Mouse (Mus musculus): ENCODE measurements around the gene 9830107B12Rik. TPM values are rescaled to one million over a fixed set of nuclear protein-coding genes. Genes with fewer than 3 reads are reported as not detected.

Gene 9830107B12Rik
- total and polyA plus RNA-seq, 2 experiments from 2014 or later: not detected

DNA sequence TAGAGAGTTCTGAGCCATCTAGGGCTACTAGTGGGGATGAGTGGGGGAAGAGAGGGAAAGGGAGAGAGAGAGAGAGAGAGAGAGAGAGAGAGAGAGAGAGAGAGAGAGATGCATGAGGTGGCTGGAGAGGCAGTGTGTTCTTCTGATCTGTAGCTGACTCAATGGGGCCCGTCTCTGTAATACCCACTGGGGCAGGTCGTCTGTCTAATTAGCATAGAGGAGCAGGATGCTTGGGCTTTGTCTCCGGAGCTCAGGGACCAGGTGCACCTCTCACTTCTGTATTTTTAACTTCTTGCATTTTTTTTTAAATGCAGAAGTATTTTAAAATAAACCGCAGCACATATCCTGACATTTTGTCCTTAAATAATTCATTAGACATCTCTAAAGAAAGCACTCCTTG, 38.7 kb downstream of the 9830107B12Rik start:
- no peak for TF ChIP-seq CTCF (IDR thresholded peaks at IDR 0.05)
- ATAC-seq (ENCODE audit: low FRiP score) (no peak), DNase-seq (ENCODE audit: low spot score) (no peak)
- H3K9ac ChIP-seq (replicated peaks; ENCODE audit: low read length, poor library complexity, severe bottlenecking): no peak overlapping the region
- 28% methylated on average over 4 of the region's 4 CpGs for WGBS
- no peak overlapping the region for H3K27ac ChIP-seq (ENCODE audit: low read depth, low read length)
- H3K9me3 ChIP-seq (ENCODE audit: low read length): no peaks in the 10 kb centered on the region
- no peak overlapping the region for H3K4me3 ChIP-seq (ENCODE audit: low read depth, low read length)
- H3K27me3 ChIP-seq (ENCODE audit: insufficient read depth, low read length): no peaks in the 10 kb centered on the region
- H3K4me1 ChIP-seq (ENCODE audit: insufficient read depth, low read length): 0 out of 2 replicates have a peak, but pooled peaks cover 2% of the 10 kb centered on the region
- H3K36me3 ChIP-seq (ENCODE audit: insufficient read depth, low read length): no peaks in the 10 kb centered on the region
- H3K4me2 ChIP-seq (ENCODE audit: low read depth, low read length, poor library complexity, severe bottlenecking): no peak overlapping the region

DNA sequence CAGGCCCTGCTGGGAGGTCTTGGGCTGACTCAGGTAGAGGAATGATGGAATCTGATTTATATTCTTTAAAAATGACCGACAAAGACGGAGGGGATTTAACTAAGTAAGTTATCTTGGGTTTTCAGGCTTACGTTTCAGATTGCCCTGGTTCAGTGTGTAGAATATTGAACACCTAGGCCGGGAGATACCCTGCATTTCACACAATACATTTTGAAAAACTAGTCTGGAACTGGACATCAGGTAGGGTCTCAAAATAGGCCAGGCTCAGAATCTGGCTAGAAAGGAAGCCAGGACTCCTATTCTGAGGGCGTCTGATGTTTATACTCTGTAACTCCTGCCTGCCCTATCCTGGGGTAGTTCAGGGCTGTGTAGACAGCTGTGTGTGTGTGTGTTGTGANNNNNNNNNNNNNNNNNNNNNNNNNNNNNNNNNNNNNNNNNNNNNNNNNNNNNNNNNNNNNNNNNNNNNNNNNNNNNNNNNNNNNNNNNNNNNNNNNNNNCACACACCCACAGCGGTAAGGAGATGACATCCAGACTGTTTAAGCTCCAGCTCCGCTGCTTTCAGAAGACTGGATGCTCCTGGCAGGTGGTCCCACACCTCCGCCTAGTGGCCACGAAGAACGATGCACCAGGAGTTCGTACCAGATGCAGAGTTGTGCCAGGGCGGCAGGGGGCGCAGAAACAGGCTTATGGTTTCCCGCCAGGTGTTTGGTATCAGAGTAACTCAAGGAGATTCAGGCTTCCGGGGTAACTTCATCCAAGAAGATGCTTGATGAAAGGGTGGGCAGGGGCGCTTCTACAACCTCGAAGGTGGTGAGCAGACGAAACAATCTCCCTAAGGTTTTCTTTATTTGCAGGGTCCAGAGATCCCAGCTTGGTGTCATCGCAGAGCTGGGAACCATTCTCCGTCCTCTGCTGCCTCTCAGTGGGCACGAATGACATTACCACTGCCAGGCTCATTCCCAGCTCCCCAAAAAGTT, 45.3 kb downstream of the 9830107B12Rik start:
- Histone ChIP-seq H3K4me2 (ENCODE audit: low read depth, low read length, poor library complexity, severe bottlenecking) (peak overlapping the region; percentile 42), H3K9me3 (ENCODE audit: low read length) (no peaks in the 10 kb centered on the region), H3K9ac (replicated peaks; ENCODE audit: low read length, poor library complexity, severe bottlenecking) (no peak overlapping the region), H3K4me1 (ENCODE audit: insufficient read depth, low read length) (peaks cover 4% of the 10 kb centered on the region; the same call in 1 of the 2 replicates), H3K4me3 (ENCODE audit: low read depth, low read length) (peak overlapping the region; percentile 21; the same call in 1 of the 2 replicates), H3K36me3 (ENCODE audit: insufficient read depth, low read length) (no peaks in the 10 kb centered on the region), H3K27me3 (ENCODE audit: insufficient read depth, low read length) (peaks cover 33% of the 10 kb centered on the region), H3K27ac (ENCODE audit: low read depth, low read length) (no peak overlapping the region)
- ATAC-seq (ENCODE audit: low FRiP score) (peak; percentile 80), DNase-seq (ENCODE audit: low spot score) (peak; percentile 92)
- WGBS: 13% methylated on average over 20 of the region's 21 CpGs
- TF ChIP-seq CTCF (IDR thresholded peaks at IDR 0.05): peak; percentile 84

DNA sequence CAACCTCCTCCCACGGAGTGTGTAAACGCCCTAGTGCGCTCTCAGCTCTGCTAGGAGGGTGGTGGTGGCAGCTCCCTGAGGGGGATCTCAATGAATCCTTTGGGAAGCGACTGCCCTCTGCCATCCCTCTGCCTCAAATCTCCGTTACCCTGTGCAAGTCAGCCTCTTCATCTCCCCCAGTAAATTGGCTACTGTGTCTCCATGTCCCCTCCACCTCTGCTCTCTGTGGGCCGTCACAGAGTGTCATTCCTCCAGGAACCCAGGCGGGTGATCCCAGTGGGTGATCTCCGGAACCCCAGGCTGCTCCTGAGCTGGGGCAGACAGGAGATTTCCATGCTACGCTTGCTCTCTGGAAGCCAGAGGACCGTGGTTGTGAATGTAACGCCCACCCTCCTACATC, 46.8 kb downstream of the 9830107B12Rik start:
- peaks cover 43% of the 10 kb centered on the region for H3K27me3 ChIP-seq (ENCODE audit: insufficient read depth, low read length)
- no peak overlapping the region for H3K27ac ChIP-seq (ENCODE audit: low read depth, low read length)
- no peak for TF ChIP-seq CTCF (IDR thresholded peaks at IDR 0.05)
- H3K4me2 ChIP-seq (ENCODE audit: low read depth, low read length, poor library complexity, severe bottlenecking): no peak overlapping the region
- H3K36me3 ChIP-seq (ENCODE audit: insufficient read depth, low read length): no peaks in the 10 kb centered on the region
- DNase-seq (ENCODE audit: low spot score) (no peak), ATAC-seq (ENCODE audit: low FRiP score) (no peak)
- no peak overlapping the region for H3K4me3 ChIP-seq (ENCODE audit: low read depth, low read length)
- no peaks in the 10 kb centered on the region for H3K9me3 ChIP-seq (ENCODE audit: low read length)
- no peak overlapping the region for H3K9ac ChIP-seq (replicated peaks; ENCODE audit: low read length, poor library complexity, severe bottlenecking)
- WGBS: 14% methylated on average over 11 of the region's 11 CpGs
- peaks cover 4% of the 10 kb centered on the region; the same call in 1 of the 2 replicates for H3K4me1 ChIP-seq (ENCODE audit: insufficient read depth, low read length)

DNA sequence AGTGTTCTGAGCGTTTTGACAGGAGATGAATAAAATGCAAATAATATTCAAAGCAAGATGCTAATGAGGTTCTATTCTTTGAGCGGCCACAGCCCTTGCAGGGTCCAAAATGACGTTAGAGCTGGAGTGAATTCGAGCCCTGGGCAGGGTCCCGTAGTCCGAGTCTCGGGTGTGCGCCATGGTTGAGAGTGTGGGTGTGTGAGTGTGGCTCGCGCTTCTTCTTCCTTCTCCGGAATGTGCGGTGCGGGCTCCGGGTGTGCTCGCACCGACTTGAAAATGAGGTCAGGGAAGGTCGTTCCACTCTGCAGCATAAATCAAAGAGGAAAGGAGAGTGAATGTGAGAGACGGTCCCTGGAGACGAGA, 47.6 kb downstream of the 9830107B12Rik start:
- Histone ChIP-seq H3K9me3 (ENCODE audit: low read length) (no peaks in the 10 kb centered on the region), H3K4me1 (ENCODE audit: insufficient read depth, low read length) (peaks cover 4% of the 10 kb centered on the region; the same call in 1 of the 2 replicates), H3K27me3 (ENCODE audit: insufficient read depth, low read length) (peaks cover 46% of the 10 kb centered on the region), H3K4me3 (ENCODE audit: low read depth, low read length) (no peak overlapping the region), H3K27ac (ENCODE audit: low read depth, low read length) (no peak overlapping the region), H3K4me2 (ENCODE audit: low read depth, low read length, poor library complexity, severe bottlenecking) (peak overlapping the region; percentile 1; the same call in 1 of the 2 replicates), H3K36me3 (ENCODE audit: insufficient read depth, low read length) (no peaks in the 10 kb centered on the region), H3K9ac (replicated peaks; ENCODE audit: low read length, poor library complexity, severe bottlenecking) (no peak overlapping the region)
- TF ChIP-seq CTCF (IDR thresholded peaks at IDR 0.05): no peak
- no peak for DNase-seq (ENCODE audit: low spot score)
- ATAC-seq (ENCODE audit: low FRiP score): no peak
- 0% methylated on average over 19 of the region's 19 CpGs for WGBS

DNA sequence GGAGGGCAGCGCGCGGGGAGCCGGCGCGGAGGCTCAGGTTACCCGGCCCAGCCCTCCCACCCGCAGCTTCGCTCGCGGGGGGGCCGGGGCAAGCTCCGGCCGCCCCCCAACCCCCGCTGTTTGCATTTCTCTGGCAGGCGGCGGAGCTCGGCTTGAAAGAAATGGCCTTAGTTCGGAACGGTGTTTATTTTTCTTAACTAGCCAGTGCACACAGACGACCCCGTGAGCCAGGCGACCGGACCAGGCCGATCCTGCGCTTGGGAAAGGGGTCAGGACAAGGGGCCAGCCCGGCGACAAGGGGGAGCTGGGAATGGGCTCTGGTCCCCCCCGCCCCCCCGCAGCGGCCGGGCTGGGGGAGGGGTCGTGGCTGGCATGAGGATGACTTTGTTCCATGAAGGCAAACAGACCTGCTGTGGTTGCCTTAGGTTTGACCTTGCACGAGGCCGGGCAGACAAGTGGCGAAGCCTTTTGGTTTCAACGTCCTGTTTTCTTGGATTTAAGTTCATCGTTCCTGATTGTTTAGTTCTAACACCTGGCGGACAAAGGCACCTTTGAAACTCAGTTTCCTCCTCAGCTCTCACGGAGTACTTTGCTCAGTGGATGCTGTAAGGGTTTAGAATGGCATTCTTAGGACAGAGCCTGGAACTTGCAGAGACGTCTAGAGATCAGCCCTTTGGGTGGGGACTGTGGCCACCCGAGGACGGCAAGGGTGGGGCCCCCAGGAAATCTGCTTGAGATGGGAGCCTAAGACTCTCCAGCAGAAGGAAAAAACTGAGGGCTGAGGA, 48.1 kb downstream of the 9830107B12Rik start:
- Histone ChIP-seq H3K9ac (replicated peaks; ENCODE audit: low read length, poor library complexity, severe bottlenecking) (no peak overlapping the region), H3K9me3 (ENCODE audit: low read length) (no peaks in the 10 kb centered on the region), H3K4me1 (ENCODE audit: insufficient read depth, low read length) (peaks cover 4% of the 10 kb centered on the region; the same call in 1 of the 2 replicates), H3K4me2 (ENCODE audit: low read depth, low read length, poor library complexity, severe bottlenecking) (peak overlapping the region; percentile 32), H3K27me3 (ENCODE audit: insufficient read depth, low read length) (peaks cover 46% of the 10 kb centered on the region), H3K27ac (ENCODE audit: low read depth, low read length) (no peak overlapping the region), H3K4me3 (ENCODE audit: low read depth, low read length) (peak overlapping the region; percentile 28), H3K36me3 (ENCODE audit: insufficient read depth, low read length) (no peaks in the 10 kb centered on the region)
- no peak for TF ChIP-seq CTCF (IDR thresholded peaks at IDR 0.05)
- ATAC-seq (ENCODE audit: low FRiP score) (no peak), DNase-seq (ENCODE audit: low spot score) (no peak)
- 1% methylated on average over 41 of the region's 43 CpGs for WGBS

Data from midbrain, postnatal 0 days (tissue).